Mouse (Mus musculus) C2C12 (cell line): ENCODE data around the gene Gm49387.

ENCODE experiments used
- CTCF ChIP-seq: IDR thresholded peaks from one replicate; pipeline ENCODE4 v1.5.1; 2011; ENCODE audit not compliant: control insufficient read depth, insufficient read depth, insufficient read length
- MAX ChIP-seq: IDR thresholded peaks from one replicate; pipeline ENCODE4 v1.6.1; 2011; ENCODE audit warnings: mild to moderate bottlenecking, control low read depth
- MYOD1 ChIP-seq: IDR thresholded peaks from one replicate; pipeline ENCODE4 v1.6.1; 2011; ENCODE audit warnings: low read depth; ENCODE audit not compliant: control insufficient read depth, insufficient read length
- USF1 ChIP-seq: IDR thresholded peaks from one replicate; pipeline ENCODE4 v1.6.1; 2011; ENCODE audit warnings: low read depth, mild to moderate bottlenecking, control low read depth, moderate library complexity

DNA sequence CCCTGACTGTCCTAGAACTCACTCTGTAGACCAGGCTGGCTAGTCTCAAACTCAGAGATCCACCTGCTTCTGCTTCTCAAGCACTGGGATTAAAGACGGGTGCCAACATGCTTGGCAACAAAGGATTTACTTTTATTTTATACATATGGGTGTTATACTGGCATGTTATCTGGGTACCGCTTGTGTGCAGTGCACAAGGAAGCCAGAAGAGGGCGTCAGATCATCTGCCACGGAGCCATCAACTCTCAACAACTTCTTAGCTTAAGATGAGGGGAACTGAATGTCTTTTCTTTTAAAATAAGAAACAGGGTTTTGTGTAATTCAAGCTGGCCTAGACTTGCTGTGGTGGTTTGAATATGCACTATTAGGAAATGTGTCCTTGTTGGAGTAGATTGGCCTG is 28.7 kb downstream of the Gm49387 start:
- TF ChIP-seq CTCF (no peak), MAX (no peak), MYOD1 (no peak), USF1 (no peak)
